Mouse (Mus musculus) heart, adult 8-10 months (tissue): ENCODE data around the gene Ankrd63. TPM values are rescaled to one million over a fixed set of nuclear protein-coding genes. Genes with fewer than 3 reads are reported as not detected.

ENCODE experiments used
- DNase-seq: peaks from one replicate; pipeline ENCODE4 v3.0.0; 2022; ENCODE audit warnings: low spot score
- total RNA-seq, 4 experiments: library from RNA; stranded (reverse); gene quantifications; 2 replicates each; pipeline ENCODE4 v1.2.4; 2022

Gene Ankrd63
- total RNA-seq, 4 experiments from 2014 or later: 1.0 to 3.1 (median 1.7) TPM

DNA sequence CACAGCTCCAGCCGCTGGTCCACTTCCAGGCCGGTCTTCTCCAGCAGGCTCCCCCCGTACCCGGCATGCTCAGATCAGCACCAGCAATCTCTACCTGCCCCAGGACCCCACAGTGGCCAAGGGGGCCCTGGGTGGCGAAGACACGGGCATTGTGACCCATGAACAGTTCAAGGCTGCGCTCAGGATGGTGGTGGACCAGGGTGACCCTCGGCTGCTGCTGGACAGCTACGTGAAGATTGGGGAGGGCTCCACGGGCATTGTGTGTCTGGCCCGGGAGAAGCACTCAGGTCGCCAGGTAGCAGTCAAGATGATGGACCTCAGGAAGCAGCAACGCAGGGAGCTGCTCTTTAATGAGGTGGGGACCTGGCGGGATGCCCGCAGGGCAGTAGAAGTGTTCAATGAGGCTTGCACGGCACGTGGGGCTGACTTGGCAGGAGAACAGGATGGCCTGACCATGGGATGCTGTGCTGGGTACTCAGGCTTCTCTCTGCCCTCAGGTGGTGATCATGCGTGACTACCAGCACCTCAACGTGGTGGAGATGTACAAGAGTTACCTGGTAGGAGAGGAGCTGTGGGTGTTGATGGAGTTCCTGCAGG is 10.3 kb downstream of the Ankrd63 start:
- no peak for DNase-seq

DNA sequence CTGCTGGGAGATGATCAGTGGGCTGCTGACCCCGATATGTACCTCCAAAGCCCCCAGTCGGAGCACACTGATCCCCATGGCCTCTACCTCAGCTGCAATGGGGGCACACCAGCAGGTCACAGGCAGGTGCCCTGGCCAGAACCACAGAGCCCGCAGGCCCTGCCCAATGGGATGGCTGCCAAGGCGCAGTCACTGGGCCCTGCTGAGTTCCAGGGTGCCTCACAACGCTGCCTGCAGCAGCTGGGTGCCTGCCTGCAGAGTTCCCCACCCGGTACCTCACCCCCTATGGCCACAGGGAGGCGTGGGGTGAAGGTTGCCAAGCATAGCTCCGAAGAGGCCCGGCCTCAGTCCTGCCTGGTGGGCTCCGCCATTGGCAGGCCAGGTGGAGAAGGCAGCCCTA is 13.9 kb downstream of the Ankrd63 start:
- DNase-seq: no peak

DNA sequence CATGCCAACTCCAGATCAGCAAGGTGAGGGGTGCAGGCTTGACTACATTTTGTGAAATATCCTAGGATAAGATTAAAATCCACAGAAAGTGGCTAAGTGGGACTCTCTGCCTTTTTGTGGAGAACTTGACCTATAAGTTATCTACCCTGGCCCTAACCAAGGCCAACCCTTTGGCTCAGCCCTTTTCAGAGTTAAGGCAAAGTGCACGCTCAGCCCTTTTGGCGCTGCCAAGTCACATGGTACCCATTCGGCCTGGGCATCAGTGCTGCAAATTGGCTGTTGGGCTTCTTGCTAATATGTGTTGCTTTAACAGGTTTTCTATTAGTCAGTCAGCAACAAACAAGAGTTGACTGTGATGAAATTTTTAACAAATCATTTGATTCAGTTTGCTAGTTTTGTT is 16.0 kb downstream of the Ankrd63 start:
- DNase-seq: no peak

- no peak for DNase-seq
These were observed 17.1 kb downstream of the Ankrd63 start for GRCm38 (mm10) chr2:118686693-118687092.

DNA sequence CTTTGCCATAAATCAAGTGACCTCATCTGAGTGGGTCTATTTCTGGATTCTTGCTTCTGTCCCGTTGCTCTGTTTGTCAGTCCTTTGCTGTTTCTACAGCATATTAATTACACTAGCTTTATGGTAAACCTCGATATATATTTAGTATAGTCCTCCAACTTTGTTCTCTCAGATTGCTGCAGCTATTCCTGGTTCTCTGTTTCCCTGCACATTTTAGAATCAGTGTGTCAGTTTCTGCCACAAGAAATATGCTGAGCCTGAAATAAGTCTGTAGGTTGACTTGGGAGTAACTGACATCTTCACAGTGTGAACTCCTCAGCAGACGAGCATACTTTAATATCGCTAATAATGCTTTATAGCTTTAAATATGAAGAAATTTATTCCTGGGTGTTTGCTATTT is 18.7 kb downstream of the Ankrd63 start:
- no peak for DNase-seq

- DNase-seq: no peak
These were observed 21.1 kb downstream of the Ankrd63 start for GRCm38 (mm10) chr2:118682544-118683260.

- DNase-seq: no peak
These were observed 22.8 kb downstream of the Ankrd63 start for GRCm38 (mm10) chr2:118680926-118681325.

GRCm38 (mm10) chr2:118679577-118679976 is 24.2 kb downstream of the Ankrd63 start:
- DNase-seq: no peak

- no peak for DNase-seq
These were observed 25.9 kb downstream of the Ankrd63 start for GRCm38 (mm10) chr2:118677817-118678216.

DNA sequence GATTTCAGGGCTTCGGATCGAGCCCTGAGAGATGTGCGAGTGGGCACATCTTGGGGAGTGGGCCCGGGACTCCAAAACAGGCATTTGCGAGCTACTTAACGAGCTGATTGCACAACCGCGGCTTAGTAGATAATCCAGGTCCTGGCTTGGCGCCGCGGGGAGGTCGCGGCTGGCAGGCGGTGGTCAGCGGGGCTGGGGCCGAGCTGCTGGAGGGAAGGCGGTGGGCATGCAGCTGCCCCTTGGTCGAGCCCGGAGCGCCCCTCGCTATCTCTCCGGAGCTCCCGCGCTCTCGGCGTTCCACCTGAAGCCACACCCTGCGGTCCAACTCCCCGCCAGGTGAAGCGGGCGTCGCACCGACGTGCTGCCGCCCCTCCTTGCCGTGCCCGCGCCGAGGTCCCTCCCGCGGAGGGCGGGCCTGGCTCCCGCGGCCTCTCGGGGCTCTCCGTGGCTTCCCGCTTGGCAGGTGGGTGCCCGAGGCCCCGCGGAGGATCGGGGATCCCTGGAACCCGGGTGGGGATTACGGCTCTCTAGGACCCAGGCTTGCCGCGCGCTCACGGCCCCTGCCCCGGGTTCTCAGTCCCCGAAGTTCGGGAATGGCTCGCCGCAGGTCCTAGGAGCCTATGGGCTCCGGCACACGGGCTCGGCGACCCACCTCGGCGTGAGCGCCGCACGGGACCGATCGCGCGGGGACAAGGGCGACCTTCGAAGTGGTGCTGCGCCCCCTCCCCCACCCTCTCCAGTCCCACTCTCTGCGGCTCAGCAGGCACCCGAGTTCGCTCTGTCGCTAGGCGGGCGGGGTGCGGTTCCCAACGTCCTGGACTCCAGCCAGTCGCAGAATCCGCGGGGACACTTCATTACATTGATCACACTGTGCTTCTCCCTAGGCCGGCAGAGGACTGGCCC is 26.7 kb downstream of the Ankrd63 start:
- DNase-seq: no peak

- DNase-seq: no peak
These were observed 29.3 kb downstream of the Ankrd63 start for GRCm38 (mm10) chr2:118674500-118674899.

- DNase-seq: no peak
These were observed 29.9 kb downstream of the Ankrd63 start for GRCm38 (mm10) chr2:118673686-118674465.

DNA sequence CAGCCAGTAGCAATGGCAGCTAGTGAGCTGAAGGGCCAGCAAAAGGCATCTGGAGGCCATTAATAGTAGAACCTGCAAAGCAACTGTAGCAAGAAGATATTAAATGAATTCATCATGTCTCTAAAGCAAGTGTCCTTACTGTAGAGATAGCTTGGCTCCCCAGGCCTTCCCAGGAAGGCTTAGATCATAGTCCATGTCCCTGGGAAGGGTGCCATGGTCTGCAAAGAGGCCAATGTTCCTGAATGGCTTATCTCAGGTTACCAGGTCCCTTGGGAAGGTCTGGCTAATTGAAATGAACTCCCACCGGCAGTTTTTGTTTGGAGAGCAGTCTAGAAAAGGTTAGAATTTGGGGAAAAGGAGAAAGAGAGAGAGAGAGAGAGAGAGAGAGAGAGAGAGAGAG is 32.0 kb downstream of the Ankrd63 start:
- no peak for DNase-seq

DNA sequence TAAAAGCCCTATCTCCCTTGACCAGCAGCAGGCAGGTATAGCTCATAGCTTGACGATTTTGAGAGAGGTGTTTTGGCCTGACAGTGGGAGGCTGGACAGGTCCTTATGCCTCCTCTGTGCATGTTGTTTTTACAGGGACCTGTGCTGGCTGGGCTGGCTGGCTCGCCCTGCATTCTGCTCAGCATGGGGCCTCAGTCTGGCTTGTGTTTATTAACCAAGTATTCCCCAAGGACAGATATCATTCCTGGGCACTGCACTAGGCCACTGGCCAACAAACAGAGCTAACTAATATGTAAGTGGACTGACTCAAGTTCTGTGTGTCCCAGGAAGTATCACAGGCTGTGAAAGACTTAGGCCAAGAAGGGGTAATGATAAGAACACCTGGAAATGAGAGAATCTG is 34.0 kb downstream of the Ankrd63 start:
- DNase-seq: no peak

GRCm38 (mm10) chr2:118669245-118669644 is 34.5 kb downstream of the Ankrd63 start:
- no peak for DNase-seq

DNA sequence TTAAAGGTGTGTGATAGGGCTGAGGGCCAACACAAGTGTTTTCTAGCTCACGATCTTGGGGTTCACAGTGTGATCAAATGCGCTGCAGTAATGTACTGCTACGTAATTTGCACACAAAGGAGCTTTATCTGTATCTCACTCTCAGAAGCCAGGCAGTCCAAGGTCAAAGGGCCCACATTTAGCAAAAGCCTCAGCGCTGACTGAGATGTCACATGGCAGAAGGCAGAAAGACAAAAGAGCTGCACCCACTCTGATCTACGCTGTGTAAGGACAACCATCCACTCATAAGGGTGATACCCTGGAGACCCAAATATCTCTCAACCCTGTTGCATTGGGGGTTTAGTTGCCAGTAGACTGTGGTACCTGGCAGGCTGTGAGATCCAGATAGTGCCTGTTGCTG is 36.6 kb downstream of the Ankrd63 start:
- DNase-seq: no peak

GRCm38 (mm10) chr2:118665616-118666015 is 38.1 kb downstream of the Ankrd63 start:
- DNase-seq: no peak

DNA sequence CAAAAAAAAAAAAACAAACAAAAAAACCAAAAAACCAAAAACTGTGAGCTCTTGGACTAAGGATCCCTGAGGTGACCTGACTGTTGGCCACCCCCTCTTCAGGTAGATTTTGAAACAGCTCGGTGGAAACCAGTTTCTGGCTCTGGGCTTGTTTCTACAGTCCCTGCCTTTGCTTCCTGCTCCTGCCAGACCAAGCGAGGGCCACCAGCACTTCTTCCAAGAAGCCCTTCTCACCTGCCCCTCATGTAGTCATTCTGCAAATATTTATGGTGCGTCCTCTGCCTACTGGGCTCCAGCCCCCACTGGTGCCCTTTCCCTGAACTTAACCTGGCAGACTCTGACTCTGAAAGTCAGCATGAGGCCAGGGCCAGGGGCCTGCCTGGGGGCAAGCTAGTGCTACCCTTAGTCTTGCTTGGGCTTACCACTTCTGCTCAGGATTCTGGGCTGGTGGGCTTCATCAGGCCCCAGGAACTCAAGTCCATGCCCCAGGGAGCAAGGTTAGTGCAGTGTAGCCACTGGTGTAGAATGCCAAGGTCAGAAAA is 38.7 kb downstream of the Ankrd63 start:
- DNase-seq: no peak

DNA sequence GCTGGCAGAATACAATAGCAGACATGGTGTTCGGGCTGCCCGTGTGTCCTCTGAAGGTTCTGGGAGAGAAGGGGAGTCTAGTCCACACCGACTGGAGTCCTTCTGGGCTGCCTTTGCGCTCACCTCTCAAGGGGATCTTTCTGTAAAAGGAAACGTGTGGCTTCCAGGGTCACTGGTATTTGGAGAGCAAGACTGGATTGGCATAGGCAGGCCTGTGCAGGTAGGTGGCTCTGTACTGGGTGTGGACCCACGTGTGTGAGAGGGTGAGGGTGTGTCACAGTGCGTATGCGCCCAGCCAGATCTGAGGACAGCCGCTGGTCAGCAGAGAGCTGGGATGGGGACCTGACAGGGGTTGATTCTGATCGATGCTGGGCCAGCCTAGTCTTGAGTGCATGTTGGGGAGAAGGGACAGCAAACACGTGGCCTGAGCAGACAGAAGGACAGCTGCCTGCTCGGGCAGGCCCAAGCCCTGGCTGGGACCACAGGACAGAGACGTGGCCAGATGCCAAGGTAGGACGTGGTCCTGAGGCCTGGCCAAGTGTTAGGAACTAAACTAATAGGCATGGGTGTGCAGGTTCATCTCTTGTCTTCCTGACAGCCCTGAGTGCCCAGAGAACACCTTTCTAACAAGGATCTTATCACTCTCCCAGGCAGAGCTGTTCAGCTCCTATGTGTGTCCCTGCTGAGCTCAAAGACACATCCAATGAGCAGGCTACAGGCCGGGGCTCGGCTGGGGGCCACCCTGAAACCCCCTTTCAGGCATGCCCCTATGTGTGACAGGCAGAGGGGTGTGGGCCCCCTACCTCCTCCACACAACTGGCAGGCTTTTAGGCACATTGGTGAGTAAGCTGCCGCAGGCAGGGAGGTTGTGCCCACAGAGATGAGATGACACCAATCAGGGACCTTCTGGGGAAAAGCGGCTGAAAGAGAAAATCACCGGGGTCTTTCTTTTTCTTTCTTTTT is 39.7 kb downstream of the Ankrd63 start:
- peak; percentile 44 for DNase-seq
